Mouse (Mus musculus): Measurements from ENCODE around the gene Grhl1.
"Not testable (repeated sequence)": the region's sequence is repeated elsewhere in the genome, so short reads cannot be mapped to it uniquely, and the experiment has no call there.

Gene Grhl1

DNA sequence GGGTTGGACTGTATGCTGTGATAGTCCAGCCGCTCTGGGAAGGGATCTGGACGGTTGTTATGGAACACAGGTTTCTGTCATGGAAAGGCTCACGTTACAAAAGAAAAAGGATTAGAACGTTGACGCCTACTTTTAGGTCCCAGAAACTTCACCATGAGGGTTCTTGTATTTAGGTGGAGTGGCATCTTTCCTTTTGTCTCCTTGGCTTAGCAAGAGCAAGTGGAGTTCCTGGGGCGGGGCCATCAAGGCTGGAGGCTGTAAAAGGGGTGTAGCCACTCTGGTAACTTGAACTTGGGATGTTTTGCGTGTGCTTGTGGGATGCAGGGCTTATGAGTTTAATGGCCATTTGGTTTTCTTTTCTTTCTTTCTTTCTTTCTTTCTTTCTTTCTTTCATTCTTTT is 18.3 kb downstream of the Grhl1 start:
- DNase-seq (ENCODE audit: extremely low spot score): no peak

DNA sequence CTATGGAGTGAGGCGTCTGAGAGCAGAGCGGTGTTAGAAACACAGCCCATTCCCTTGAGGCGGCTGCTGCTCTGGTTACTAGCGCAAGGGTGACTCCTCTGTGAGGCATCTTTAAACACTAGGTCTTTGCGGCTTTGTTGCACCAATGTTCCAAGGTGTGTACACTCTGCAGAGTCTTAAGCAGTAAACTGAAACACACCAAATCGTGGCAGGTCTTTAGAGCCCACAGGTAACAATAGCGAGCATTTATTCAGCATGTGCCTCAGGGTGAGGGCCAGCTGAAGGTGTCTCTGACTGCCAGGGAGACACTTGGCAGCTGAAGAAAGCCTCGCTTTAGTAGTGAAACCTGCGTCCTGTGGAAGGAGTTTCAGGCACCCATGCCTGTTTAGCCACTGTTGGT is 20.0 kb downstream of the Grhl1 start:
- DNase-seq (ENCODE audit: extremely low spot score): no peak

- DNase-seq (ENCODE audit: extremely low spot score): peak; percentile 39
These were observed 21.0 kb downstream of the Grhl1 start for GRCm38 (mm10) chr12:24592956-24593672.

GRCm38 (mm10) chr12:24597376-24597775 is 25.3 kb downstream of the Grhl1 start:
- DNase-seq (ENCODE audit: extremely low spot score): no peak

DNA sequence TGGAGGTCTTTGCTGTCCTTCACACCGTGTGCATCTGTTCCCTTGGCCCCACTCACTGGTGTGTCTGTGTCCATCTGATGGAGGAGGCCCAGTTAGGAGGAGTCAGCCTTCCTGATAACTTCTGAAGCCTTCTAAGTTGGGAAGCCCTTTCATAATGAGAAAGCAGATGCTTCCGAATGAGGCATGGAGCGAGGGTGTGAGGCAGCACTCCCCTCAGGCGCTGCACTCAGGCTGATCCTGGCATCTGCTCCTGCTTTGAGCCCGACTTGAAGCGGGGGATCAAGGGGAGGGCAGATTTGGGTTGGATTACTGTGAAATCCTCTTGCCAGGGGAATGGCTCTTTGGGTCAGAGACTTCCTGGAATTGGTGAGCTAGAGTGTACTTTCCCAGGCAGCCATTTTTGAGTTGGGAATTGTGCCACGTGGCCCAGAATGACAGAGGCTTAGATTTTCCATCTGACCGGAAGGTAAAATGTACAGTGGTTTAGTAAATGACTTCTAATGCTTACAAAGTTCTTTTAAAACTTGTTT is 27.3 kb downstream of the Grhl1 start:
- DNase-seq (ENCODE audit: extremely low spot score): no peak

DNA sequence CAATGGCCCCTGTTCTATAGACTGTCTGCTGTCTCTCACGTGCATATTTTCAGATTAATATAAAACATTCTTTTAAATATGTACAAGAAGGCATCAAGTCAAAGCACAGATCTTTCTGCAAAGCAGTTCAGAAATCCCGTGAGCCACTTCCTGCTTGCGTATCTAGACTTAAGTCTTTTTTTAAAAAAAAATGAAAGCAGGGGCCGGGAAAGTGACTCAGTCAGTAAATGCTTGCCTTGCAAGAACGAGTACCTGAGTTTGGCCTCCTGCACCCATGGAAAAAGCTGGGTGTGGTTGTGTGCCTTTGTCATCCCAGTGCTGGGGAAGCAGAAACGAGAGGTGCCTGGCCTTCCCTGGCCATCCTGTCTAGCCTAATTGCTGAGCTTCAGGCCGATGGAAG is 28.0 kb downstream of the Grhl1 start:
- DNase-seq (ENCODE audit: extremely low spot score): no peak

DNA sequence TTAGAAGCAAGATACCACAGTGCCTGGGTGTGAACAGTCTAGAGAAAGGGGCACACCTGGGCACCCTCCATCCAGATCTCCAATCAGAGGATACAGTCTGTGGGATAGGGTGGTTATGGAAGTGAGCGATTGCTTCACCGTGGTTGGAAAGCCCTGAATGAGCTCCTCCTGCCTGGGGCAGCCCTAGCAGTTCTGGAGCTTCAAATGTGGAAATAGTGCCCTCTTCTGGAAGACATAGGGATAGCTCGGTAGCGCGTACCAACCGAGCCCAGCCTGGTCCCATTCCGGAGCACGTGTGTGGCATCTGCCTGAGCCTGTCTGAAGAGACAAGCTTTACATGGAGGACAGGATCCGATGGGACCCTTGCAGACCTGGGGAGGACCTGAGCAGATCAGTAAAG is 28.7 kb downstream of the Grhl1 start:
- DNase-seq (ENCODE audit: extremely low spot score): peak; percentile 85

DNA sequence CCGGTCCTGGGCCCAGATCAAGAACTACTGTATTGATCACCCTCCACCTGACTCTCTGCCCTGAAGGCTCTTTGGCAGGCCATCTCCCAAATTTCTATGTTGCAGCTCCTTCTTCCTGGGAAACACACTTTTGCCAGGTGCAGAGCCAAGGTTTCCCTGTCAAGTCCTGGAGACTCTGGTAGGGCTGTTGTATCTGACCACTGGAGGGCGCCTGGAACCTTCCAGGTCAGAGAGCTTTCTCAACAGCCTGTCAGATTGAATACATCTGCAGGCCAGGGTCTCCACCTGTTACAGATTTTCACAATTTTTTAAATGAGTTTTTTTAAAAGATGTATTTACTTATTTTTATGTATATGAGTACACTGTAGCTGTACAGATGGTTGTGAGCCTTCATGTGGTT is 31.2 kb downstream of the Grhl1 start:
- peak; percentile 61 for DNase-seq (ENCODE audit: extremely low spot score)

DNA sequence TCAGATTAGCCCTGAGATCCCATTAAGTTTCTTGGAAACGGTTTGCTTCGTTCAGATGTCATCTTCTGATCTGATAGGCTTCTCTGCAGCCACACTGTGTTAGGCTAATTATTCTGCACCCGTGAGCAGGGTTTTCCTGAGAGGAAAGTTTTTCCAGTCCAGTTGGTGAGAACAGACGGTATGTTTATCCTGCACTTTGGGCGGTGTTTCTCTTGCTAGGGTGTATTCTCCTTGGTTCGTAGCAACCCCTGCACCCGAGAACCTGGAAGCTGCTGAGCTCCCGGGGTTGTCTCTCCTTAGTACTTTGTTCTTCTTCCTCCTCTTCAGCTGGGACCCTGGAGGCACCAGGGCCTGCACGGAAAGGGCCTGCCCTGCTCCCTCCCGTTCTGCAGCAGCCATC is 34.1 kb downstream of the Grhl1 start:
- no peak for DNase-seq (ENCODE audit: extremely low spot score)

GRCm38 (mm10) chr12:24612591-24612990 is 40.5 kb downstream of the Grhl1 start:
- DNase-seq (ENCODE audit: extremely low spot score): no peak

DNA sequence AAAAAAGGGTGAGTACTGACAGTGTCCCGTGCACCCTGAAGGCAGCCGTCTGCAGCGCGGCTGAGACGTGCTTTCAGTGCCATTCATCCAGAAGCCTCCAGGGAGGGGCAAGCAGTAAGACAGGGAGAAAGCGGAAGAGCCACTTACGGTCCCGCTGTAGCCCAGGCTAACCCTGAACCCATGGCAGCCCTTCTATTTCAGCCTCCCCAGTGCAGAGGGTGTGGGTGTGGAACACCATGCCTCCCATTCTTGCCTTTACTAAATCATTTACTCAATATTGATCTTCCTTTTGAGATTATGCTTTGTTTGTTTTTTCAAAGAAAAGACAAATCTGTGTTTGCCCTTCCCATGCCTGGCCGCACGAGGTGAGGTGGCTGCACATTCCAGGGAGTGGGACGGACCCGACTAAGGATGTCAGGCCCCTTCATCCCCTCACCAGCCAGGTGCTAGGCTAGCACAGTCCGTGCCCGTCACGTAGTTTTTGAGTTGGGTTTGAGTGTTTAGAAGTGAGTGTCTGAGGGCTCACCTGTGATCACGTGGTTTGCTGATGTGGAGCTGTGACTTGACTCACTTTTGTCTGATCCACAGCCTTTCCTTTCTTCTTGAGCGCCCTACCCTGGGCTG is 42.5 kb downstream of the Grhl1 start:
- DNase-seq (ENCODE audit: extremely low spot score): no peak

DNA sequence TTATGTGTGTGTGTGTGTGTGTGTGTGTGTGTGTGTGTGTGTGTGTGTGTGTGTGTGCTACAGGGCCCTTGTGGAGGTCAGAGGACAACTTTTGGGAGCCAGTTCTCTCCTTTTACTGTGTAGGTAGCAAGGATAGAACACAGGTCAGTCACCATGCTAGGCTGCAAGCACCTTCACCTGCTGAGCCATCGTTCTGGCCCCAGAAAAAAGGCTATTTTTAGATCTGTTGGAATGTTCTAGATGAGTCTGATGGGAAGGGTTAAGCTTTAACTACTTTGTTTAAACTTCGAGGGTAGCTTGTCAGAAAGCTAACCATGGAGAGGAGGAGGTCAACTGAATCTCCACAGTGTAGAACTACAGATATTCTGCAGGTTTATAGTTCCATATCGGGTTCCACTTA is 43.1 kb downstream of the Grhl1 start:
- DNase-seq (ENCODE audit: extremely low spot score): no peak

- no peak for DNase-seq (ENCODE audit: extremely low spot score)
These were observed 47.4 kb downstream of the Grhl1 start for GRCm38 (mm10) chr12:24619436-24619835.

- DNase-seq (ENCODE audit: extremely low spot score): peak; percentile 20
These were observed 51.6 kb downstream of the Grhl1 start for GRCm38 (mm10) chr12:24623486-24624251.

DNA sequence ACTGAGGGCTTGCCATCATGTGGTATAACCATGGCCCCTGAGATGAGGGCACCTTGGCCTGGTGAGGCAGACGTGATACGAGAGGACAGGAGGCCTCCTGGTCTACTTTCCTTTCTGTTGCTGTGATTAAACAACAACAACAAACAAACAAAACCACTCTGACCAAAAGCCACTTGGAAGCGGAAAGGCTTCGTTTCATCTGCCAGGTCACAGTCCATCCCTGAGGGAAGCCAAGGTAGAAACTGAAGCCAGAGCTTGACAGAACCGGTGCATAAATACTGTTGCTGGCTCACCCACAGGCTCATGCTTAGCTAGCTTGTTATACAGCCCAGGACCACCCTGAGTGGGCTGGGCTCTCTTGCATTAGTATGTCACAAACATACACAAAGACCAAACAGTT is 54.3 kb downstream of the Grhl1 start:
- no peak for DNase-seq (ENCODE audit: extremely low spot score)

- no peak for DNase-seq (ENCODE audit: extremely low spot score)
These were observed 55.1 kb downstream of the Grhl1 start for GRCm38 (mm10) chr12:24627215-24627614.

- DNase-seq (ENCODE audit: extremely low spot score): no peak
These were observed 58.1 kb downstream of the Grhl1 start for GRCm38 (mm10) chr12:24630220-24630619.

DNA sequence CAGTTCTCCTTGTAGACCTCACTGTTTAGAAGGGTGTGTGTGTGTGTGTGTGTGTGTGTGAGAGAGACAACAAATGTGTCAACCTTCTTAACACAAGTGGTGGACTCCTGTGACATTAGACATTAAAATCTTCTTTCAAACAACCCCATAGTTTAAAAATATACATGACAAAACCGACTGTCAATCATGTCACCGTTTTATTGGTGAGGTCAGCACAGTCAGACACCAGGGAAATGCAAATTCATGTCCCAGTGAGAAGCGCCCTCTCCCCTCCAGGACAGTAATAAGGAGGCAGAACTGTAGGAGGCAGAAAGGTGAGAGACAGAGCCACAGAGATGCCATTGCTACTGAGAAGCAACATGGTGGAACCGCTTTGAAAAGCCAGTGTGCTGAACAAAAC is 60.3 kb downstream of the Grhl1 start:
- no peak for DNase-seq (ENCODE audit: extremely low spot score)

- DNase-seq (ENCODE audit: extremely low spot score): no peak
These were observed 61.7 kb downstream of the Grhl1 start for GRCm38 (mm10) chr12:24633753-24634191.

DNA sequence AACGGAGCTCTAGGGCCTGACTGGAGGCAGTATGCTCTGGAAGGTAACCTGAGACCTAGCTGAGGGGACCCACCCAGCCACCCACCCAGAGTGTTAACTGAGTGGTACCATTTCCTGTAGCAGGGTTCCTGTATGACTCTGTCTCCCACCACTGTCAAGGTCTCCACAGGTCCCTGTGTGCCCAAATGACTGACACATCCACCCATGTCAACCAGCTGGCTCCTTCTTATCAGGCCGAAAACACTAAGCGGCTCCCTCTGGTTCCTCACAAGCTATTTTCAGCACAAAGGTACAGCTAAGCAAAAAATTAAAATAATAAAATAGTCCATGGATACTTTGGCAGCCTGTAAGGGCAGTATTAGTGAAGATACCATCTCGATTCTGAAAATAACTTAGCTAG is 62.1 kb downstream of the Grhl1 start:
- no peak for DNase-seq (ENCODE audit: extremely low spot score)

DNA sequence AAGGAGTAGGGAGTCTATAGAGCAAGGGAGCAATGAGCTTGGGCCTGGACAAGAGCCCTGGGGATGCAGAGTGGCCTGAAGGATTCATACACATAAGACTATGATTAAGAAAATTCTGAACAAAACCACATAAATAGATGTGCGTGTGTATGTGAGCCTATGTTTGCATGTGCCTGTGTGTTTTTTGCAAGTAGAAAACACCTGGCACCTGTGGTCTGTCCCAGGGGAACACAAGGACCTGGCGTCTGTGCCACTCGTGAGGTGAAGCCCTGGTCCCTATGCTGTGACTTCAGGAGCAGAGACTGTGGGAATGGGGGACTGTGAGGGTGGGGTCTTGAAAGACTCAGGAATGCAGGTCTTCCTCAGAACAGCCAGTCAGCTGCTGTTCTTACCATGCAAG is 62.6 kb downstream of the Grhl1 start:
- DNase-seq (ENCODE audit: extremely low spot score): no peak

- not testable (repeated sequence) for DNase-seq (ENCODE audit: extremely low spot score)
These were observed 66.7 kb downstream of the Grhl1 start for GRCm38 (mm10) chr12:24638787-24639186.

DNA sequence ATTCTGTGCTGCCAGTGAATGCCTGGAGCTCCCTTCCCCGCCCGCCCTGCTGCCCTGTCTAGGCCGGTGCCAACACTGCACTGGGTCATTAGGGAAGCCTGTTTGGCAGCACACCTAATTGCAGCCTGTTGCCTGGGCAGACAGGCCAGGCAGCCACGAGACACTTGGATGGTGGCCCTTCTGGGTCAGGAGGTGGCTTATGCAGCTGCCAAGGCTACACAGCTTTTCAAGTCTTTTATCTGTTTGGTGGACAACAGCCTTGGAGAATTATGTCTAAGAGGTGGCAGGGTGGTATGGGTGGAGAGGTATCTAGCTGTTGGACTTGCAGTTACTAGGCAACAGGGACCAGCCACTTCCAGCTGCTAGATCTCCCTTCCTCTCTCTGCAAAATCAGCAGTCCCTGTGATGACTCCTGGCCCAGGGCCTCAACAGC is 70.3 kb downstream of the Grhl1 start:
- no peak for DNase-seq (ENCODE audit: extremely low spot score)
